Mouse (Mus musculus) thymus, adult 2 months (tissue): ENCODE results near the gene Tia1.

ENCODE experiments used
- CTCF ChIP-seq: fragments of 200-500 bp; IDR thresholded peaks from 2 replicates; pipeline ENCODE4 v1.5.1; 2012; ENCODE audit warnings: mild to moderate bottlenecking, control low read depth, low read length, moderate library complexity, borderline replicate concordance; ENCODE audit not compliant: control insufficient read depth, poor library complexity, insufficient read depth; ENCODE audit errors: extremely low read depth
- POLR2A ChIP-seq: fragments of 200-500 bp; IDR thresholded peaks from 2 replicates; pipeline ENCODE4 v1.6.1; 2012; ENCODE audit warnings: mild to moderate bottlenecking, low read length, control low read depth, moderate library complexity; ENCODE audit not compliant: control insufficient read depth, poor library complexity, insufficient read depth; ENCODE audit errors: extremely low read depth

- no peak for TF ChIP-seq CTCF
- TF ChIP-seq POLR2A: no peak
These were observed 9.8 kb upstream of the Tia1 start for GRCm38 (mm10) chr6:86394078-86394720.
